Mouse (Mus musculus) brain, embryonic 14.5 days (tissue): ENCODE measurements at regions not wholly inside any gene's neighbourhood (a gene's known extent, or its start where the extent isn't known, plus 50 kb on each side); places are given as distances from the start of the nearest gene placed in this dataset.

Source experiments
- CTCF ChIP-seq: fragments of 200-500 bp; IDR thresholded peaks from 2 replicates; pipeline ENCODE4 v1.5.1; 2012; ENCODE audit warnings: inconsistent platforms, mild to moderate bottlenecking, moderate library complexity, borderline replicate concordance; ENCODE audit not compliant: insufficient read depth, insufficient read length; ENCODE audit errors: extremely low read depth
- POLR2A ChIP-seq: fragments of 200-500 bp; IDR thresholded peaks from 2 replicates; pipeline ENCODE4 v1.6.1; 2012; ENCODE audit warnings: mild to moderate bottlenecking, inconsistent platforms, borderline replicate concordance; ENCODE audit not compliant: poor library complexity, insufficient read depth, insufficient read length, severe bottlenecking; ENCODE audit errors: extremely low read depth

- no peak for TF ChIP-seq CTCF
- no peak for TF ChIP-seq POLR2A
Observed at GRCm38 (mm10) chr2:98995456-98995855, 328.4 kb upstream of the Gm10800 start.
